Mouse (Mus musculus): ENCODE results near the gene Fbxo40. TPM values are rescaled to one million over a fixed set of nuclear protein-coding genes. Genes with fewer than 3 reads are reported as not detected.

Gene Fbxo40
- polyA plus RNA-seq, 1 experiment from 2014 or later: 1.6 TPM

- H3K9me3 ChIP-seq (ENCODE audit: low read length): no peaks in the 10 kb centered on the region
- 75% methylated on average over 7 of the region's 7 CpGs for WGBS
- H3K4me3 ChIP-seq (ENCODE audit: low read length): peak within 1 kb of the TSS; percentile 6; the same call in 1 of the 2 replicates
- no peak for ATAC-seq (ENCODE audit: low FRiP score, low TSS enrichment)
- no peaks in the 10 kb centered on the region for H3K27me3 ChIP-seq (ENCODE audit: insufficient read depth, low read length)
- no peaks in the 10 kb centered on the region for H3K4me1 ChIP-seq (ENCODE audit: insufficient read depth, low read length)
- 0 out of 2 replicates have a peak within 1 kb of the TSS, but pooled peaks have one; percentile 15 for H3K9ac ChIP-seq (replicated peaks; ENCODE audit: low read length)
- peak within 1 kb of the TSS; percentile 13; the same call in 1 of the 2 replicates for H3K4me2 ChIP-seq (replicated peaks; ENCODE audit: low read depth, low read length)
- peak within 1 kb of the TSS; percentile 40; the same call in 1 of the 2 replicates for H3K27ac ChIP-seq (ENCODE audit: low read length)
- peaks cover 26% of the 10 kb centered on the region for H3K36me3 ChIP-seq (ENCODE audit: insufficient read depth, low read length)
Measured at GRCm38 (mm10) chr16:36934841-36935620, 55.2 kb downstream of the Fbxo40 start, which contains the start of gene Hcls1. Gene Hcls1, plus strand, starts transcription at chr16:36934983.

GRCm38 (mm10) chr16:36934131-36934840 lies 56.0 kb downstream of the Fbxo40 start:
- Histone ChIP-seq H3K4me1 (ENCODE audit: insufficient read depth, low read length) (no peaks in the 10 kb centered on the region), H3K4me2 (replicated peaks; ENCODE audit: low read depth, low read length) (no peak overlapping the region), H3K9ac (replicated peaks; ENCODE audit: low read length) (no peak overlapping the region), H3K27ac (ENCODE audit: low read length) (peak overlapping the region; percentile 40; the same call in 1 of the 2 replicates), H3K9me3 (ENCODE audit: low read length) (no peaks in the 10 kb centered on the region), H3K27me3 (ENCODE audit: insufficient read depth, low read length) (no peaks in the 10 kb centered on the region), H3K4me3 (ENCODE audit: low read length) (no peak overlapping the region), H3K36me3 (ENCODE audit: insufficient read depth, low read length) (peaks cover 33% of the 10 kb centered on the region)
- ATAC-seq (ENCODE audit: low FRiP score, low TSS enrichment): peak; percentile 59
- 40% methylated on average over 6 of the region's 6 CpGs for WGBS

GRCm38 (mm10) chr16:36932546-36932945 lies 57.7 kb downstream of the Fbxo40 start:
- H3K27ac ChIP-seq (ENCODE audit: low read length): no peak overlapping the region
- H3K9me3 ChIP-seq (ENCODE audit: low read length): no peaks in the 10 kb centered on the region
- no peak overlapping the region for H3K4me3 ChIP-seq (ENCODE audit: low read length)
- ATAC-seq (ENCODE audit: low FRiP score, low TSS enrichment): no peak
- H3K4me1 ChIP-seq (ENCODE audit: insufficient read depth, low read length): no peaks in the 10 kb centered on the region
- no peaks in the 10 kb centered on the region for H3K27me3 ChIP-seq (ENCODE audit: insufficient read depth, low read length)
- no peak overlapping the region for H3K9ac ChIP-seq (replicated peaks; ENCODE audit: low read length)
- WGBS: 97% methylated on average over 6 of the region's 6 CpGs
- H3K36me3 ChIP-seq (ENCODE audit: insufficient read depth, low read length): peaks cover 49% of the 10 kb centered on the region
- H3K4me2 ChIP-seq (replicated peaks; ENCODE audit: low read depth, low read length): no peak overlapping the region

- 84% methylated on average over 3 of the region's 3 CpGs for WGBS
- Histone ChIP-seq H3K9me3 (ENCODE audit: low read length) (no peaks in the 10 kb centered on the region), H3K4me2 (replicated peaks; ENCODE audit: low read depth, low read length) (no peak overlapping the region), H3K27ac (ENCODE audit: low read length) (no peak overlapping the region), H3K27me3 (ENCODE audit: insufficient read depth, low read length) (no peaks in the 10 kb centered on the region), H3K36me3 (ENCODE audit: insufficient read depth, low read length) (peaks cover 55% of the 10 kb centered on the region), H3K4me3 (ENCODE audit: low read length) (no peak overlapping the region), H3K9ac (replicated peaks; ENCODE audit: low read length) (no peak overlapping the region), H3K4me1 (ENCODE audit: insufficient read depth, low read length) (no peaks in the 10 kb centered on the region)
- no peak for ATAC-seq (ENCODE audit: low FRiP score, low TSS enrichment)
Measured at GRCm38 (mm10) chr16:36931976-36932375, 58.3 kb downstream of the Fbxo40 start.

- Histone ChIP-seq H3K9ac (replicated peaks; ENCODE audit: low read length) (no peak overlapping the region), H3K4me2 (replicated peaks; ENCODE audit: low read depth, low read length) (no peak overlapping the region), H3K27ac (ENCODE audit: low read length) (no peak overlapping the region), H3K27me3 (ENCODE audit: insufficient read depth, low read length) (no peaks in the 10 kb centered on the region), H3K4me1 (ENCODE audit: insufficient read depth, low read length) (no peaks in the 10 kb centered on the region), H3K36me3 (ENCODE audit: insufficient read depth, low read length) (peaks cover 61% of the 10 kb centered on the region), H3K9me3 (ENCODE audit: low read length) (no peaks in the 10 kb centered on the region), H3K4me3 (ENCODE audit: low read length) (no peak overlapping the region)
- no peak for ATAC-seq (ENCODE audit: low FRiP score, low TSS enrichment)
- 90% methylated on average over 10 of the region's 10 CpGs for WGBS
Measured at GRCm38 (mm10) chr16:36931381-36931780, 58.9 kb downstream of the Fbxo40 start.

- Histone ChIP-seq H3K9me3 (ENCODE audit: low read length) (no peaks in the 10 kb centered on the region), H3K4me3 (ENCODE audit: low read length) (no peak overlapping the region), H3K27ac (ENCODE audit: low read length) (no peak overlapping the region), H3K9ac (replicated peaks; ENCODE audit: low read length) (no peak overlapping the region), H3K27me3 (ENCODE audit: insufficient read depth, low read length) (no peaks in the 10 kb centered on the region), H3K36me3 (ENCODE audit: insufficient read depth, low read length) (peaks cover 68% of the 10 kb centered on the region), H3K4me2 (replicated peaks; ENCODE audit: low read depth, low read length) (no peak overlapping the region), H3K4me1 (ENCODE audit: insufficient read depth, low read length) (no peaks in the 10 kb centered on the region)
- WGBS: 68% methylated on average over 11 of the region's 11 CpGs
- no peak for ATAC-seq (ENCODE audit: low FRiP score, low TSS enrichment)
Measured at GRCm38 (mm10) chr16:36930231-36931136, 59.8 kb downstream of the Fbxo40 start.

GRCm38 (mm10) chr16:36929216-36929615 lies 61.1 kb downstream of the Fbxo40 start:
- Histone ChIP-seq H3K9me3 (ENCODE audit: low read length) (no peaks in the 10 kb centered on the region), H3K4me1 (ENCODE audit: insufficient read depth, low read length) (no peaks in the 10 kb centered on the region), H3K36me3 (ENCODE audit: insufficient read depth, low read length) (peaks cover 77% of the 10 kb centered on the region), H3K4me3 (ENCODE audit: low read length) (no peak overlapping the region), H3K27me3 (ENCODE audit: insufficient read depth, low read length) (no peaks in the 10 kb centered on the region), H3K9ac (replicated peaks; ENCODE audit: low read length) (no peak overlapping the region), H3K27ac (ENCODE audit: low read length) (no peak overlapping the region), H3K4me2 (replicated peaks; ENCODE audit: low read depth, low read length) (no peak overlapping the region)
- no peak for ATAC-seq (ENCODE audit: low FRiP score, low TSS enrichment)
- 91% methylated on average over 7 of the region's 7 CpGs for WGBS

GRCm38 (mm10) chr16:36928106-36928500 lies 62.2 kb downstream of the Fbxo40 start:
- Histone ChIP-seq H3K4me1 (ENCODE audit: insufficient read depth, low read length) (no peaks in the 10 kb centered on the region), H3K27me3 (ENCODE audit: insufficient read depth, low read length) (no peaks in the 10 kb centered on the region), H3K4me3 (ENCODE audit: low read length) (no peak overlapping the region), H3K4me2 (replicated peaks; ENCODE audit: low read depth, low read length) (no peak overlapping the region), H3K9me3 (ENCODE audit: low read length) (no peaks in the 10 kb centered on the region), H3K27ac (ENCODE audit: low read length) (no peak overlapping the region), H3K36me3 (ENCODE audit: insufficient read depth, low read length) (peaks cover 79% of the 10 kb centered on the region), H3K9ac (replicated peaks; ENCODE audit: low read length) (no peak overlapping the region)
- WGBS: 89% methylated on average over 8 of the region's 8 CpGs
- no peak for ATAC-seq (ENCODE audit: low FRiP score, low TSS enrichment)

GRCm38 (mm10) chr16:36927495-36928105 lies 62.7 kb downstream of the Fbxo40 start:
- Histone ChIP-seq H3K9ac (replicated peaks; ENCODE audit: low read length) (no peak overlapping the region), H3K9me3 (ENCODE audit: low read length) (no peaks in the 10 kb centered on the region), H3K27me3 (ENCODE audit: insufficient read depth, low read length) (no peaks in the 10 kb centered on the region), H3K4me3 (ENCODE audit: low read length) (no peak overlapping the region), H3K27ac (ENCODE audit: low read length) (no peak overlapping the region), H3K36me3 (ENCODE audit: insufficient read depth, low read length) (peaks cover 74% of the 10 kb centered on the region), H3K4me1 (ENCODE audit: insufficient read depth, low read length) (no peaks in the 10 kb centered on the region), H3K4me2 (replicated peaks; ENCODE audit: low read depth, low read length) (no peak overlapping the region)
- WGBS: 79% methylated on average over 10 of the region's 10 CpGs
- ATAC-seq (ENCODE audit: low FRiP score, low TSS enrichment): no peak
